8 mouse cellular contexts compared by ENCODE assay signal in genomic region chr7:29521841-29522575, GRCm38 (mm10). TPM values are rescaled to one million over a fixed set of nuclear protein-coding genes. Genes with fewer than 3 reads are reported as not detected.
DNase-seq lines count a peak whose midpoint lies in the region; ATAC-seq and TF ChIP-seq lines count a peak whose summit lies in the region.

No protein-coding gene starts in this region.

- no peak overlapping the region for H3ac ChIP-seq in C2C12 (ENCODE audit: control insufficient read depth, insufficient read length, low read depth)

- peaks cover 14% of the 10 kb centered on the region for H3K79me2 ChIP-seq in C2C12 (ENCODE audit: control insufficient read depth, insufficient read depth)

- TF ChIP-seq CTCF in C2C12 (IDR thresholded peaks at IDR 0.05; ENCODE audit: control insufficient read depth, insufficient read depth, insufficient read length): peak; percentile 78

- peak; percentile 94 for DNase-seq in NIH3T3 (ENCODE audit: low read depth)
- DNase-seq in cerebellum, postnatal 25 days: peak; percentile 90 to 93
- peak; percentile 58 for DNase-seq in gastrocnemius, postnatal 25 days
- peak; percentile 74 to 88 for DNase-seq in layer of hippocampus, adult 8-10 months (ENCODE audit: low spot score in 2 of 2)
- DNase-seq in lung, postnatal 36 days: peak; percentile 92
- DNase-seq in spleen, adult 12 weeks (ENCODE audit: low spot score): peak; percentile 44

- H3K4me3 ChIP-seq in C2C12 (ENCODE audit: insufficient read depth, poor library complexity, severe bottlenecking): no peak overlapping the region

- H3K79me3 ChIP-seq in C2C12 (ENCODE audit: low read depth): peaks cover 10% of the 10 kb centered on the region

- ATAC-seq in erythroblast, adult 5-6 weeks (replicated peaks; ENCODE audit: low FRiP score, poor library complexity, severe bottlenecking): no peak

- H3K36me3 ChIP-seq in C2C12 (ENCODE audit: control insufficient read depth, insufficient read depth): no peaks in the 10 kb centered on the region

- H3K27me3 ChIP-seq in C2C12 (ENCODE audit: control insufficient read depth, insufficient read depth, insufficient read length): no peaks in the 10 kb centered on the region

TF ChIP-seq in C2C12, 6 proteins besides CTCF, POLR2A, EP300 and RAD21:
- no peak for TF ChIP-seq MYOG (IDR thresholded peaks at IDR 0.05; ENCODE audit: control insufficient read depth, extremely low read depth, insufficient read length)
- TF ChIP-seq FOSL1 (IDR thresholded peaks at IDR 0.05; ENCODE audit: insufficient read depth, low read length, poor library complexity, severe bottlenecking): no peak
- TF ChIP-seq CEBPB (IDR thresholded peaks at IDR 0.05; ENCODE audit: low read depth): no peak
- TF ChIP-seq MAX (IDR thresholded peaks at IDR 0.05): no peak
- TF ChIP-seq USF1 (IDR thresholded peaks at IDR 0.05; ENCODE audit: low read depth): no peak
- TF ChIP-seq MYOD1 (IDR thresholded peaks at IDR 0.05; ENCODE audit: control insufficient read depth, insufficient read length, low read depth): no peak

RNA-seq across cellular contexts. Expression of gene Sipa1l3, which starts 3.6 kb away (rescaled TPM):
- polyA plus RNA-seq in C2C12 (2012; fragmentation: generic; extraction: Trizol): 30.1 TPM
- total RNA-seq in gastrocnemius, postnatal 25 days (2021): 1 to 10 TPM; 7.3 to 8.1 TPM
- total RNA-seq in layer of hippocampus, adult 8-10 months (2022): 100 to 1,000 TPM; 158 to 231 (median 197) TPM
- total RNA-seq in erythroblast, adult 5-6 weeks (2015; ENCODE audit: low replicate concordance): 2.9 and 5.4 TPM in 2 replicates
- 1.1 and 5.2 TPM in 2 replicates for total RNA-seq in erythroblast, adult 5-6 weeks (2017; ENCODE audit: low replicate concordance)

Comparison
In these comparisons a context has a peak if more than half of its experiments do, and no peak if none do; other contexts are left out.
1. DNase-seq: peak in every context shown above with its lines; median percentile 94 in NIH3T3; 92 in lung, postnatal 36 days; 92 in cerebellum, postnatal 25 days; 81 in layer of hippocampus, adult 8-10 months; 58 in gastrocnemius, postnatal 25 days; 44 in spleen, adult 12 weeks.
2. RNA of gene Sipa1l3, which starts 3.6 kb away (total RNA-seq): 158 to 231 TPM in layer of hippocampus, adult 8-10 months; 7.3 to 8.1 TPM in gastrocnemius, postnatal 25 days and 1.1 to 5.4 TPM in erythroblast, adult 5-6 weeks; every median in the first group is over 10 times any median in the second.